Mouse (Mus musculus) cortical plate, adult 2 months (tissue): ENCODE data around the gene Ssh1.

Source experiments
- CTCF ChIP-seq: fragments of 200-500 bp; IDR thresholded peaks from 2 replicates; pipeline ENCODE4 v1.5.1; 2011; ENCODE audit warnings: mild to moderate bottlenecking, control low read depth, low read length; ENCODE audit not compliant: insufficient read depth; ENCODE audit errors: extremely low read depth
- POLR2A ChIP-seq: fragments of 200-500 bp; IDR thresholded peaks from 2 replicates; pipeline ENCODE4 v1.6.1; 2011; ENCODE audit warnings: mild to moderate bottlenecking, low read length, control low read depth; ENCODE audit not compliant: insufficient read depth; ENCODE audit errors: extremely low read depth

DNA sequence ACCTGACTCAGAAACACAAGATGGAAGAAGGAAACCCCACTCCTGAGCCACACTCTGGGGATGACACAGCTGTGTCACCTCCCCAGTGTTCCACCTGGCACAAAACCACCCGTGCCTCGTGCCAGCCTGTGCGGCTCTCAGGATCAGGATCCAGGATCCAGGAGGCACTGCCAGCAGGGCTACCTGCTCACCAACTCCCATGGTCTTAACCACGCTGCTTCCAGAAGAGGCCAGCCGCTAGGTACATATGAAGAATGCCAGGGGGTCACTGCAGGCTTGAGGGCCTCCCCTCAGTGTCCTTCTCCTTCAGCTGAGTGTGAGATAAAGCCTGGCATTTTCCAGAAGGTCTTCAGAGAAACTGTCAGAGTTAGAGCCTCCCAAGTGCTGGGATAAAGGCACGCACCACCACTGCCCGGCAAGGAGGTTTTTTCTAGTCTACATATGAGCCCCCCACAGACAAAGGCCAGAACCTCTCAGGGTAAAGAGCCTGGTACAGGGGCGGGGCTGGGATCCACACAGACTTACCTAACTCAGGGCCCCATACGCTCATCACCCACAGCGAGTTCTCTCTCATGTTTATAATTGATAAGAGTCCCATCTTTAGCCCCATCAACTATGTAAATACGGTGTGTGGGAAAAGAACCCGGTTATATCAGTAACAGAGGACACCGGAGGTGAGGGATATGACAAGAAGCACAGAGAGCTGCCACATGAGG lies 9.5 kb downstream of the Ssh1 start:
- TF ChIP-seq POLR2A (no peak), CTCF (no peak)
